Mouse (Mus musculus) heart, adult 2 months (tissue): ENCODE data around the gene Plekhd1.

Source experiments
- CTCF ChIP-seq: fragments of 200-600 bp; IDR thresholded peaks from 2 replicates; pipeline ENCODE4 v1.8.1; 2022; ENCODE audit warnings: antibody characterized with exemption, mild to moderate bottlenecking, moderate library complexity
- EP300 ChIP-seq: fragments of 200-500 bp; IDR thresholded peaks from 2 replicates; pipeline ENCODE4 v1.6.1; 2011; ENCODE audit warnings: low read depth, low read length, control low read depth; ENCODE audit not compliant: insufficient read depth
- POLR2A ChIP-seq: fragments of 200-500 bp; IDR thresholded peaks from 2 replicates; pipeline ENCODE4 v1.6.1; 2011; ENCODE audit warnings: mild to moderate bottlenecking, low read depth, low read length, control low read depth; ENCODE audit not compliant: insufficient read depth

DNA sequence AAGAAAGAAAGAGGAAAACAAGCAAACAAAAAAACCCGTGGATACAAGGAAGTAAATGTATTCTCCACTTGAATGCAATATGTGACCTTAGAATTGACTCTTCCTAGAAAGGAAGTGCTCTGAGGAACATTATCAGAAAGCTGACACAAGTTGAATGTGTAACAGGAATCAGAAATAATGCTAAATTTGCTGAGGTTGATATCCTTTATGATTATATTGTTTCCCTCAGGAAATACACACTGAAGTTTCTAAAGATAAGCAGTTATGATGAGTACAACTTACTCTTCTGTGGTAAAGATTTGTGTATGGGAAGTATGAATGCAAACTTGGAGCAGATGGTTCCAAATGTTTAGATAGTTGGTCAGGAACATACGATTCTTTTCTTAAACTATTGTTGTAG is 24.0 kb upstream of the Plekhd1 start:
- TF ChIP-seq CTCF (no peak), POLR2A (no peak), EP300 (no peak)
